Mouse (Mus musculus) inflammation-experienced regulatory T-cells, adult 6 months (primary cell): ENCODE data around the gene Ankrd33b. TPM values are rescaled to one million over a fixed set of nuclear protein-coding genes. Genes with fewer than 3 reads are reported as not detected.

Experiments
- ATAC-seq: one replicate; pipeline ENCODE4 v1.8.0; 2017
- polyA plus RNA-seq, 3 experiments: library from polyadenylated mRNA; unstranded; fragments of 100-300 nt; shearing (Covaris generic); gene quantifications; one replicate each; pipeline ENCODE4 v1.2.1; 2017

Gene Ankrd33b
- polyA plus RNA-seq, 3 experiments from 2014 or later: not detected

- ATAC-seq: no peak
These were observed 29.5 kb downstream of the Ankrd33b start for GRCm38 (mm10) chr15:31337983-31338382.

DNA sequence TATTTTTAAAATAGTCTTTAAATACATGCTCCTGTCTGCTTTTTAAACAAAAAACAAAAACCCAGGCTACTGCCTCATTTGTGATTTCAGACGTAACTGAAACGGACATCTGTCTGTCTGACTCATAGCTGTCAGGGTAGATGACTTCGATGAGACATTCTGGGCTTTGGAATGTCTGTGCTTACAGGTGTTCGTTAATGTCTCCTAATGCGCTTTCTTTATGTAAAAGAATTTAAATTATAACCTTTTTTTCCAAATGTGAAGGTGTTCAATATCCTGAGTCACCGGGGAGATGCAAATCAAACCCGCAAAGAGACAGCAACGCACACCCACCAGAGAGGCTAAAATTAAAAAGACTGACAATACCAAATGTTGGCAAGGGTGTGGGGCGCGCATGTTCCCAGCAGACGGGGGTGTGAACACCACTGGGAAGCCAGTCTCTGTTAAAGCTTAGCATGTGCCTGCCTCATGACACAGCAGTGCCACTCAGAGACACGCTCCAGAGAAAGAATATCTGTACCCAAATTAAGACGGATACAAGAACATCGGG, 30.3 kb downstream of the Ankrd33b start:
- ATAC-seq: no peak

GRCm38 (mm10) chr15:31336685-31337084, 30.8 kb downstream of the Ankrd33b start:
- ATAC-seq: no peak

GRCm38 (mm10) chr15:31334829-31335228, 32.7 kb downstream of the Ankrd33b start:
- no peak for ATAC-seq

DNA sequence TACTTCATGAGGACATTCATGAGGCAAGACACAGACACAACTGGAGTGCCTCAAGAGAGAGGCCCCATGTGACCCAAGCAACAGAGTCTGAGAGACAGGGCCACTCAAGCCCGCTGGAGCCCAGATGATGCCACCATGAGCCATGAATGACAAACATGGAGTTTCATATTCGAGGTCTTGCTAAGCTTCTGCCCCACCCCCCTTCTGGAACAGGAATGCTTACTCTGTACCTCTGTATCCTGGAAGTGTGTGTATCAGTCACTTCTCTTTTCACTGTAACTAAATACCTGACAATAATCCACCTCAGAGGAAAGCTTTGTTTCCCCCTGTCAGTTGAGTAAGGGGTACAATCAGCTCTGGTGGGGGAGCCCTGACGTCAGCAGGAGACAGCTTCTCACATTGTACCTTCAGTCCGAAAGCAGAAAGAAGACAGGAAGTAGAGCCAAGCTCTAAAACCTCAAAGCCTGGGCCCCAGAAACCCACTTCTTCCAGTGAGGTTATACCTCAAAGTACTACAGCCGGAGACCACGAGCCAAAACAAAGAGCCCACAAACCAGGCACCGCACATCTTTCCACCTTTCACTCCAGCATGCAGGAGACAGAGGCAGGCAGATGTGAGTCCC, 34.9 kb downstream of the Ankrd33b start:
- no peak for ATAC-seq

- no peak for ATAC-seq
These were observed 35.8 kb downstream of the Ankrd33b start for GRCm38 (mm10) chr15:31331742-31332141.

DNA sequence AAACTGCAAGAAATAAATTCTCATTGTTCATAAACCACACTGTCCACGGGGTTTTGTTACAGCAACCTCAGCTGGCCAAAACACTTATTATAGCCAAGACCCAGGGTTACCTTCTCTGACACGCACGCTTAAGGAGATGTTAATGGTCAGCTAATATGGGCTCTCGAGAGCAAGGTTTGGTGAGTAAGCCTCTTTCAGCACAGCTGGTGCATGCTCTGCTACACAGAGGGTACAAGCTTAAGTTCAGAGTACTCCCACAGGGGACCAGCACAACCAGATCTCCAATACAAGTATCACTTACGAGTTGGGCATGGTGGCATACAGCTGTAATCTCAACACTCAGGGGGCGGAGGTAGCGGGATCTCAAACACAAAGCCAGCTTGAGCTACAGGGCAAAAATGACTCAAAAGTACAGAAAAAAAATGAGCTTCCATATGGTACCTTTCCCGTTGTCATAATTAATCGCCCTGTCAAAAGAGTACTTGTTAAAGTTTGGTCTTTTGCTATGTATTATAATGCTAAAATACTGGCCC, 39.4 kb downstream of the Ankrd33b start:
- no peak for ATAC-seq

DNA sequence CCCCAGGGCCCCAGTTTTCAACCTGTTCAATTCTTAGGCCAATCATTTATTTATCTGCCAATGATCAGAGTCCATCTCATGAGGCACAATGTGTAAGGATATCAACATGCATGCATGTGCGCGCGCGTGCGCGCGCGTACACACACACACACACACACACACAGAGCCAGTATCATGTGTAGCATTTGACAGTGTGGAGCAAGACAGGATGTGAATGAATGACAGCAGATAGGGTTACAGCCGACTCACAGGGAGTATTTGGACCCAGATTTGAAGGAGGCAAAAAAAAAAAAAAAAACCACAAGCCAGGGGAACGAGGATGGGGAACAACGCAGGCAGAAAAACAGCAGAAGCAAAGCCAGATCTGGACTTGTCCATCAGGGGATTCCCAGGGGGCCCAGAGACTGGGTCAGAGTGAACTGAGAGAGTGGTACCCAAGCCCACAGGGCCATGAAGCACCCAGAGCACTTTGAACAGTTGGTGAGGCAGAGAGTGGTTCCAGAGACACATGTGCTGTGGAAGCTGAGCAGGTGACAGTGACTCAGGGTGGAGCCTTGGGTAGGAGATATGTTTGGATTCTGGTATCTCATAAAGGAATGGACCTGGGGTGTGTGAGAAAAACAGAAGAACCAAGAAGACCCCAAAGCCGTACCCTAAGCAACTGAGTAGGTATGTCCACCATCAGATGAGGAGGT, 41.7 kb downstream of the Ankrd33b start:
- ATAC-seq: no peak

- no peak for ATAC-seq
These were observed 43.0 kb downstream of the Ankrd33b start for GRCm38 (mm10) chr15:31324551-31324950.

DNA sequence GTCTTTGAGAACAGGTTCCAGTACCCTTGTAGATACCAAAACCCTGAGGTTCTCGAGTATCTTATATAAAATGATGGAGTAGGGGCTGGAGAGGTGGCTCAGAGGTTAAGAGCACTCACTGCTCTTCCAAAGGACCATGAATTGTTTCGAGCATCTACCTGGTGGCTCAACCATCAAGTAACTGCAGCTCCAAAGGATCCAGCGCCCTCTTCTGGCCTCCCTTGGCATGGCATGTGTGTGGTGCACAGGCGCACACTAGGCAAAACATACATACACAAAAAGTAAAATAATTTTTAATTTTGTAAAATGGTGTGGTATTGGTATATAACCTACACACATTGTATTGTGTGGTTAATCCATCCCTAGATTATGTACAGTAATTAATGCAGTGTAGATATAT, 43.8 kb downstream of the Ankrd33b start:
- ATAC-seq: no peak

- no peak for ATAC-seq
These were observed 46.7 kb downstream of the Ankrd33b start for GRCm38 (mm10) chr15:31320598-31321377.

DNA sequence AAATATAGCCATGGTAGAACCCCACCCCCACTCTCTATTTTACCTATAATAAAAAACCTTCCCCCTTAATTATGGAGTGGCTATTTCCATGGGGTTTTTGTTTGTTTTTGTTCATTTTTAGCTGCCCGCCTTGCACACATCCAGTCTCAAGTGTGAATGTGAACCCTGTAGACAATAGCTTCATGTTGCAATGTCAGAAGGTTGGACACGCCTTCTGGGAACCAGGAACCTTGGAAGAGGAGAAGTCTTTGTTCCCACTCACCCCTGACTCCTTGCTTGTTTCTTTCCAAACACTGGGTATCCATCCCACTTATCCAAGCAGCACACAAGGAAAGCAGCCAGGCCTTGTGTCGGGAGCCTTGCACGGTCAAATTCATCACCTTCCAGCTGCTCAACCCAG, 48.5 kb downstream of the Ankrd33b start:
- ATAC-seq: no peak

DNA sequence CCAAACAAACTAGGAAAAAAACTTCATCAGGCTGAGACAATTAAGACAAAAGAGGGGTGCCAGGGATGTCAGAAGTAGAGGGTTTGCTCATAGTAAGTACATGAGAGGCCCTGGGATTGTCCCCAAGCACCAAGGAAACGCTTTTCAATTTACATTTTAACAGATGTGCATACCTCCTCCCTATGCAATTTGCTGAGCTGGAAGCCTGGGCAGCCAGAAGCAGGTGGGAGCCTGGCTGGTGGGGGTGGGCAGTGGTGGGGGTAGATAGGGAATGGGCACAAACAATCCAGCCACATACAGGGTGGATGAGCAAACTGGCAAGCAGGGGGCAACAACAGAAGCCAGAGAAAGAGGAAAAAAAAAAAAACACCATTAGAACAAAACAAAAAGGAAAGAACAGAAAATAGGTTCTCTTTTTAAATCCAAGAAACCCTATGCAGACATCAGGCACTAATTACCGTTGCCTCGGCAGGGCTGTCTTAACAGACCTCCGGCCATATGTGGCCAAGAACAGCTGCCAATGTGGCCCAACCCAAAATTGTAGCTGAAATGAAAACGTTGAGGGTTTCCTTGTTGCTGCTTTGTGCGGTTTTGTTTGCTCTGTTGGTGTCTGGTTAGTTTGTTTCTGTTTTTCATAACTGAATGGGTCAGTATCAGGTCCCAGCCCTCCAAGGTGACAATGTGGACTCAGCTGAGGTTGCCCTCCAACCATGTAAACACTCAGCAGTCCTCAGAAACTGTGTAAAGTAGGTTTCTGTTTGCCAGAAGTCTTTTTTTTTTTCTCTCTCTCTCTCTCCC, 49.2 kb downstream of the Ankrd33b start:
- no peak for ATAC-seq

DNA sequence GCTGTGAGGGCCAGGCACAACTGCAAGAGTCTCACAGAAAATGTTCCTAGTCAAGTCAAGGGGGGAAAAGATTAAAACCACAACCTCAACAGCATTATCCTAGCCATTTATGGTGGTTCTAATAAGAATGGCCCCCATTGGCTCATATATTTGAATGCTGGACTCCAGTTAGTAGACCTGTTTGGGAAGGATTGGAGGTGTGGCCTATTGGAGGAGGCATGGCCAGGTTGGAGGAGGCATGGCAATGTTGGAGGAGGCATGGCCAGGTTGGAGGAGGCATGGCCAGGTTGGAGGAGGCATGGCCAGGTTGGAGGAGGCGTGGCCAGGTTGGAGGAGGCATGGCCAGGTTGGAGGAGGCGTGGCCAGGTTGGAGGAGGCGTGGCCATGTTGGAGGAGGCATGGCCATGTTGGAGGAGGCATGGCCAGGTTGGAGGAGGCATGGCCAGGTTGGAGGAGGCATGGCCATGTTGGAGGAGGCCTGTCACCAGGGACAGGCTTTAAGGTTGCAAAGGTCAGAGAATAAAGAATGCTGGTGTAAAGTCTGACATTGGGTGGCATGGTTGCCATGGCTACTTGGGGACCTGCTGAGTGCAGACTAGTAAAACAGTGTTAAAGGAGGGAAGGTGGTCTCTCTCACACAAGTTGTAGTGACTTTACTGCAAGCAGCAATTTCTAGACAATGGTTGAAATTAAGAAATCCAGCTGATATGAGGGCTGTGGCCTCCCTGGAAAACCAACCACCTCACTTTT, 50.3 kb downstream of the Ankrd33b start:
- no peak for ATAC-seq

DNA sequence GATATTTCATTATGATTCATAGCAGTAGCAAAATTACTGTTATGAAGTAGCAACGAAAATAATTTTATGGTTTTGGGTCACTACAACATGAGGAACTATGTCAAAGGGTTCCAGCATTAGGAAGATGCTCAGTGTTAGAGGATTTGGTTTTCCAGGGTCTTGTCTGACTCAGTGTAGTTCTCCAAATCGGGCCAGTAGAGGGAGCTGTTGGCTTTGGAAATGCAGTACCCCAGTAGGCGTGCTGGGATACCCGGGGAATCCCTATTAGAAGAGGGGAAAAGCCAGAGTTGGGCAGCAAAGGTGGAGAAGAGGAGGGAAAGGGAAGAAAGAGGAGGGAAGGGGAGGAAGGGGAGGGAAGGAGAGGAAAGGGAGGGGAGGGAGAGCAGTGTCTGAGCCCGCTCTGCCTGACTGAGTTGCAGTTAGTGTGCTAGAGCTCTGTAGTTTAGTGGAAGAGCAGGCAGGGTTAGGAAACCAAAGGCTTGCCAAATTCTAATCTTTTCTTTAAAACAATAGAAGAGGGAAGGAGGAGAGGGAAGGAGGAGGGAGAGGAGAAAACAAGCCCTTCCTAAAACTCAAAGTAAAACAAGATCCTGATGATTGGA, 51.8 kb downstream of the Ankrd33b start:
- ATAC-seq: no peak

DNA sequence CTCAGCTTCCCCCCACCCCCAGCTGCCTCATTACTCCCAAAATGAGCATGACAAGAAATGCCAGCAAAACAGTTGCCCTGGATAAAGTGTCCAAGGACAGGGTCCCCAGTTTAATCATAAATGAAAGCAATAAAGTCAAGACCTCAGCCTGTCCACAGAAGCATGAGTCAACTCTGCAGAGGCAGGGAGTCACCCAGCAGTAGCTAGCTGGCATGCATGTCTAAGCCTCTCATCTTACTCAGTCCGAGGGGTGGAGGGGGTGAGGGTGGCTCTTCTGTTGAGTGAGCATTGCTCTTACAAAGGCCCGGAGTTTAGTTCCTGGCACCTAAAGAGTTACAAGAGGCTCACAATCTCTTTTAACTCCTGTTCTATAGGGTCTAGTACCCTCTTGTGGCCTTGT, 55.5 kb downstream of the Ankrd33b start:
- ATAC-seq: no peak

DNA sequence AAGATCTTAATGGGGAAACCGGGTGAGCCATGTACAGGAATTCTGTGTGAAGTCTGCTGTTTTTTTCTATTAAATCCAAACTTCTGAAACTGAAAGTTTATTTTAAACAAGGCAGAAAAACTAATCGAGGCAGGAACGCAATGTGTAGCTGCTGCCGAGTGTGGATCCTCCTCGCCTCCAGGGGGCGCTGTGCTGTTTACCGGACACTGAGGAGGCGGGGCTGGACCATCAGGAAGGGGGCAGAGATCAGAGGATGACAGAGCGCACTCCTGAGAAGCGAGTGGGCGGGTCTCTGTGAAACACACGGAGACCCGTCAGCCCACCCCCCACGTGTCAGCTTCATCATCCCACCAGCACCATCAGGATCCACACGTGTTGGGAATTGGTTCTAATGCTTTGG, 58.0 kb downstream of the Ankrd33b start:
- no peak for ATAC-seq

DNA sequence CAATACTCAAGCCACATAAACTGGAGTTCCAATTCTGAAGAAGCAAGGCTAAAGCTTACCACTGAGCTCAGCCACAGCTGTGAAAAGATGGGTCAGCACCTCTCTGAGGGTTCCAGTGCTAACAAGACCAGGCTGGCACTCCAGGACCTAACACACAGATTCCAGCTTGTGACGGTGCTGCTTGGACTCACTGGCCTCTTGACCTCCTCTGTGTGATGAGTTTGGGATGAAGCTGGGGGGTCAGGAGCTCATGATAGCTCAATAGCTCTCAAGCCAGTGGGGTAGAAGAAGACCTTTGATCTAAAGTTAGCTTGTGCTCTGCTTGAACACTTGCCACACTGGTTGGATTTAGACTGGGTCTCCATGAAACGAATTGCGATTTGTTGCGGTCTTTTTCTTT, 60.8 kb downstream of the Ankrd33b start:
- ATAC-seq: no peak

- no peak for ATAC-seq
These were observed 62.3 kb downstream of the Ankrd33b start for GRCm38 (mm10) chr15:31305181-31305580.

GRCm38 (mm10) chr15:31304302-31304701, 63.2 kb downstream of the Ankrd33b start:
- no peak for ATAC-seq
